Mouse (Mus musculus) granulocyte monocyte progenitor cell, adult 5-6 weeks (primary cell): ENCODE measurements around the gene Cic. TPM values are rescaled to one million over a fixed set of nuclear protein-coding genes. Genes with fewer than 3 reads are reported as not detected.
"Not testable (repeated sequence)": the region's sequence is repeated elsewhere in the genome, so short reads cannot be mapped to it uniquely, and the experiment has no call there.

ENCODE experiments used
- ATAC-seq: replicated peaks from 2 replicates; pipeline ENCODE4 v1.8.0; 2016; ENCODE audit warnings: mild to moderate bottlenecking, moderate TSS enrichment, inconsistent platforms; ENCODE audit not compliant: poor library complexity, severe bottlenecking
- total RNA-seq, 2 experiments: library from RNA; stranded (forward) in 1 of 2; stranded (reverse) in 1 of 2; fragments of 200-712, 200-1000 nt in 1 of 2; fragments of >200 nt in 1 of 2; fragmentation: Nextera tagmentation in 1 of 2; gene quantifications; 2 replicates each; pipeline ENCODE4 v1.2.3; 2014 to 2017

The Cic gene
- total RNA-seq, 2 experiments from 2014 or later = 25.1 to 130 TPM

DNA sequence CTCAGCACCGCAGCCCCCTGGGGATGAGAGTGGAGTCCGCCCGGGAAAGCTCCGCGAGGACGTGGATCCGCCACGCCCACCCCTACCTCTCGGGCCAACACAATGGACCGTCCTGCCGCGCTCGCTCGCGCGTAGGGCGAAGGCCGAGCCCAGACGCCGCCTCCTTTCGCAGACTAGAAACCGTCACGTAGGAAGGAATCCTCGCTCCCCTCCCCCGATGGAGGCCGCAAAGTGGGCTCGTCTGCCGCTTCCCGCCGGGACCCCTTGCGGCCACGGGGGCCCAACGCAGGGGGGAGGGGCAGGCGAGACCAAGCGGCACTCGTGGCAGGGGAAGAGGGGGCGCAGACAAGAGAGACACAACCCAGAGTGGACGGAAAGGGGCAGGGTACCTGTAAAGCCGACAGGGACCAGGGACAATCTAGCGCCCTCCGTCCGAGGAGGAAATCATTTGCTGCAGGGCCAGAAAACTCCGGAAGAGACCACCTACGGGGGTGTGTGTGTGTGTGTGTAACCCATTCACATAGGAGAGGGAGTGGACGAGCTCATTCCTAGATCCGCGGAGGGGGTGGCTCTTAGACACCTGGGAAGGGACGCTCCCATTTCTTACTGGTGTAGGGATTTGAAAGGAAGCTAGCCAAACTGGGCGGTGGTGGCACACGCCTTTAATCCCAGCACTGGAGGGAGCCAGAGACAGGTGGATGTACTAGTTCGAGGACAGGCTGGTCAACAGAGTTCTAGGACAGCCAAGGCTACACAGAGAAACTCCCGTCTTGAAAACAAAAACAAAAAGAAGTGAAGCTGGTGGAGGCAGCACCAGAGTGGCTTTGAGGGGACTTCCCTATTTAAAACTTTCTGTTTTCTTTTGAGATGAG, 30.2 kb downstream of the Cic start, which contains the start of gene Pafah1b3:
Gene Pafah1b3, minus strand, starts transcription at position 533 of the 872 bp plus-strand sequence.
- peak; percentile 71 for ATAC-seq

DNA sequence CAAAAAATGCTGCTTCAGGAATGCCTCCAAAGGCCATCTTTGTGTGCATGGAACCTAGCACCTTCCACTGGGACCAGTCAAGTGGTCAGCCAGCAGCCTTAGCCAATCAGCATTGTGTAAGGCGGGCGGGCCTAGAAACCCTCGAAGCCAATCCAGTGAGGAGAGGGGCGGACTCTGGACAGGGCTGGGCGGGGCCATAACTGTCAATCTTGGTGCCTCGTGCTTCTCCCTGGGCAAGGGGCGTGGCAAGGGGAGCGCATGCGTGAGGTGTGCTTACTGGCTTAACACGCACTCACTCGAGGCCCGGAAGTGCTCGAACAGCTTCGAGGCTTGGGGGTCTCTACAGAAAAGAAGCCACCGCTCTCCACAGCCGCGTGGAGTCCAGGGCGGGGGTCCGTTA, 33.6 kb downstream of the Cic start, which contains the start of gene Prr19:
Gene Prr19, plus strand, starts transcription at position 349 of the 400 bp plus-strand sequence.
- ATAC-seq = peak; percentile 33

DNA sequence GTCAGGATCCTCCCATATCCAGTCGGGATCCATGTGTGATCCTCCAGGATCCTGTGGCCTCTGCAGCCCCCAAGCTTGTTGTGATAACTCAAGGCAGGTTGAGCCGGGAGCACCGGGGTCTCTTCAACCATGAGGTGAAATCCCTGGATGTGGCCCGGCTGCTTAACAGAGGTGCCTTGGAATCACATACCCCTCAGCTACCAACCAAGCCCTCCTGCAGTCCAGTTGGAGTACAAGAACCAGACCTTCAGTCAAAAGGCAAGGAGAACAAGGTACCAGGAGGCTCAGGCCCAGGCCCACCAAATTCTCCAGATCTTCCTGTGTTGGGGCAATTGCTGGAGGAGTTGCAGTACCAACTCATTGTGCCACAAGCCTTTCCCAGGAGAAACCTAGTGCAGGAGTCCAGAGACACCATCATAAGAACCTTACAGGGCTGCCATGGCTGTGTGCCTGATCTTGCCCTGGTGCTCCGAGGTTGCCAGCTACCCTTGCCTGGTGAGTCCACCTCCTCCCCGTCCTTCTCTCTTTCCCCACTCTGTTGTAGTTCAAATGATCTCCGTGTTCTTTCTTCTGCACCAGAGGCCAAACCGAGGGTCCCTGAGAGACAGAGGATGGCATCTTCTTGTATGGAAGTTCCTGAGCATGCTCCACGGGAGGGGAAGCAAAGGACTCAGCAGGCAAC, 35.6 kb downstream of the Cic start:
- ATAC-seq = no peak

DNA sequence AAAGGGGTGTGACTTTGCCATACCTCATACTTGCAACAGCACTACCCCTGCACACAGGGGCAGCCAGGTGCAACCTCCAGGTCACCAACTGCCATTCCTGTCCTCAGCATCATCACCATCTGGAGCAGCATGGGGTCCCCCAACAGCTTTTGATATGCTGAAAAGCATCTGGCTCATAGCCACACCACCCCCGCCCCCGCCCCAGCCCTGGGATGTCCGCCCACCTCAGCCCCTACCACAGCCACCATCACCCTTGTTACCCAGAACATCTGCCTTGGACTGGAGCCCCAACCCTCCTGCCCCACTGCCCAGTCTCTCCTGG, 36.1 kb downstream of the Cic start:
- no peak for ATAC-seq

DNA sequence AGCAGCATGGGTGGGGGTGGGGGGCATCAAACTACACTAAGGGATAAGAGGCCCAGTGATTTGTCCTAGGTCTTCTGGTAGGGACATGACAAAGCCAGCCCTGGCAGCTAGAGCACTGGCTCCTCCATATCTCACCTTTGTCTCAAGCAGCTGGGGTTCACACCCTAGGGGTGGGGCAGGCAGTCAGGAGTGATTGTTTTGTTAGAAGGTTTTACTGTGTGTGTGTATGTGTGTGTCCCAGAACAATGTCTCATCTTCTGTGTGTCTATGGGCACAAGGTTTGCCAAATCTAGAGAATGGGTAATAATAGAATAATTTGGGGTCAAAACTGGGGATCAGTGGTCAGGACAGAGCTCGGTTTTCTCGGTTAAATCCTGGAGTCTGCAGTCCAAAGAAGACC, 38.0 kb downstream of the Cic start:
- no peak for ATAC-seq

DNA sequence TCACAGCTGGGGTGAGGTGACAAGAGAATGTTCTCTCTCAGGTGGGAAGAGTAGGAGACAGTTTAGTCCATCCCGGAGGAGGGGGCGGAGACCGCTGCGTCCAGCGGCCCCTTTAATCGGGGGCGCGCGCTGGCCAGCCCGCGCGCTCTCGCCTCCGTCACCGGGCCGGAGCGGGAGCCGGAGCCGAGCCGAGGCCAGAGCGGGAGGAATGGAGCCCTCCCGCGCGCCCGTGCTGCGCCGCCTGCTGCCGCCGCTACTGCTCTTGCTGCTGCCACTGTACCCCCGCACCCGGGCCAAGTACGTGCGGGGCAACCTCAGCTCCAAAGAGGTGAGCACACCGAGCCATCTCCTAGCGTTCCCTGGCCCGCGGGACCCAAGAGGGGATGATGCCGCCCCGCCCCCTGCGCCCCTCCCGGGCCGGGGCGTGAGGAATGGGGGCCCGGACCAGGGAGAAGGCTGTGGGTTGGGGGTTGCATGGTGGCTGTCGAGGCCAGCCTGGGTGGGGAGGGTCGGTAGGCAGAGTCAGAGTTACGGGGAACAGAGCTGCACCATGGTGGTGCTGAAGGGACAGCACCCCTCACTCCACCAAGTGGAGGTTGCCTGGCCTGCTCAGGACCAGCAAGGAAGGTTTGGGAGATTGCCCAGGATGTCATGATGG, 38.6 kb downstream of the Cic start, which contains the start of gene Tmem145:
Gene Tmem145, plus strand, starts transcription at position 151 of the 658 bp plus-strand sequence.
- peak; percentile 94 for ATAC-seq

DNA sequence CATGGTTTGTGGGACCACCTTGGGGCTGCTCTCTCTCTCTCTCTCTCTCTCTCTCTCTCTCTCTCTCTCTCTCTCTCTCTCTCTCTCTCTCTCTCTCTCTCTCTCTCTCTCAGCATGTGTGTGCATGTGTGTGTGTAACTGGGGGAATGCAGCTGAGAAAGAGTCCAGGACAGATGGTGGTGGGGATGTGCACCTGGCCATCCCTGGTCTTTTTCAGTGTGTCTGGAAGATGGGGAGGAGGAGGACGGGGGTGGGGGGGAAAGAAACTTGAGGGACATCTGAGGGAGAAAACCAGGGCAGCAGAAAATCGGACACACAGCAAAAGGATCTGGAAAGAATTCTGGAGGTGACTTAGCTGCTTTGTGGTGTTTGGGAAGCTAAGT, 39.1 kb downstream of the Cic start:
- ATAC-seq = no peak

DNA sequence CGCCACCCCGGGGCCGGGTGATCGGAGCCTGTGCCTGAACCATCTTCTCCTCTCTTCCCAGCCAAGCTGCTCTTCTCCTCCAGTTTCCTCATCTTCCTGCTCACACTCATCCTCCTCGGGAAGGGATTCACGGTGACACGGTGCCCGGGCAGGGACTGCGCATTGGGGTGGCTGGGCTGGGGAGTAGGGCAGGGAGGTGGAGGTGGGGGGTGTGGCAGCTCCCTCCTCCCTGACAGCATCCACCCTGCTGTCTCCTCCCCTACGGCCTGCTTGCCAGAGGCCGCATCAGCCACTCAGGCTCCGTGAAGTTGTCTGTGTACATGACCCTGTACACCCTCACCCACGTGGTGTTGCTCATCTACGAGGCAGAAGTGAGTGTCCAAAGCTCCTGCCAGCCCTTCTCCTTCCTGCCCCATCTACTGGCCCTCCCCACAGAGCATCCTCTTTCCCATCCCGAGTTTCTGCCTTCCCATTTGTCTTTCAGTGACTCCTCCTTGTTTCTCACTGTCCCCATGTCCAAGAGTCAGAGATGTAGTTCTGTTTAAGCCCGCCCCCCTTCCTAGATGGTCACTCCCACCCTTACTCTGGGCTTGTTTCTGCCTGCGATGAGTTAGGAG, 41.3 kb downstream of the Cic start:
- no peak for ATAC-seq

DNA sequence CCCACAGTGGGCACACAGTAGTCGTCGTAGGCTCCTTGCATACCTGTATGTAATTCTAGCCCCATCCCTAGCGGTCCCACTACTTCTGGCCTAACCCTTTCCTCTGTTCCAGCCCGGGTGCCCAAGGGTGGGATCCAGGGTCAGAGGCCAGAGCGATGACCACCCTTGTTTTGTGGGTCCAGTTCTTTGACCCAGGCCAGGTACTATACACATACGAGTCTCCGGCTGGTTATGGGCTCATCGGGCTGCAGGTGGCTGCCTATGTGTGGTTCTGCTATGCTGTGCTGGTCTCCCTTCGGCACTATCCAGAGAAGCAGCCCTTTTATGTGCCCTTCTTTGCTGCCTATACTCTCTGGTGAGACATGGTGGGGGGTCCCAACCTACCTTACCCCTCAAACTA, 41.9 kb downstream of the Cic start:
- ATAC-seq = no peak

DNA sequence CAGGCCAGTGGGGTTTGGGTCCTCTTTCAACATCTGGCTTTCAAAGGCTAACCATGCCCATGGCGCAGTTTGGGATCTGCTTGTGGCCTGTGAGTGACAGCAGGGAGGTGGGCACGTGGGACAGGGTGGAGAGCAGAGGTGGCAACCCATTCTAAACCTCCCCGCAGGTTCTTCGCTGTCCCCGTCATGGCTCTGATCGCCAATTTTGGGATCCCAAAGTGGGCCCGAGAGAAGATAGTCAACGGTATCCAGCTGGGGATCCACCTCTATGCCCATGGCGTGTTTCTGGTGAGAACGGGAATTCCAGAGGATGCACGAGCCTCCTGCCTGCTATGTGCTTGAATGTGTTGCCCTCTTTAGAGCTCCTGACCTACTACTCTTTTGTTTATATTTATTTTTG, 43.7 kb downstream of the Cic start:
- no peak for ATAC-seq

DNA sequence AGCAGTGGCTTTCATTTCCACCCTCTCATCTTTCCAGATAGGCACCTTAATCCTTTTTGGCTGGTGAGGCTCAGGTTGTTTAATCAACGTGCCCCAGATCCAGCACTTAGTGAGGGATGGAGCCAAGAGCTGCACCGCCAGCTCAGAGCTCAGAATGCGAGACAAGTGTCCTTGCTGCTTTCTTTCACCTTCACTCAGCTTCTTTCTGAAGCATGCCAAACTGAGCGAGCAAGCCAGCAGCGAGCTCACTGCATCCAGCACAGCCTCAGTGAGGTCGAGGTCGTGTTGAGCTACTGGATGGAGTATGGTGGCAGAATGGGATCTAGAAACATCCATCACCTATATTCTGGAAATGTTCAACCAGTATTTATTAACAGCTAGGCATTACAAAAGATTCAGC, 45.8 kb downstream of the Cic start:
- no peak for ATAC-seq

DNA sequence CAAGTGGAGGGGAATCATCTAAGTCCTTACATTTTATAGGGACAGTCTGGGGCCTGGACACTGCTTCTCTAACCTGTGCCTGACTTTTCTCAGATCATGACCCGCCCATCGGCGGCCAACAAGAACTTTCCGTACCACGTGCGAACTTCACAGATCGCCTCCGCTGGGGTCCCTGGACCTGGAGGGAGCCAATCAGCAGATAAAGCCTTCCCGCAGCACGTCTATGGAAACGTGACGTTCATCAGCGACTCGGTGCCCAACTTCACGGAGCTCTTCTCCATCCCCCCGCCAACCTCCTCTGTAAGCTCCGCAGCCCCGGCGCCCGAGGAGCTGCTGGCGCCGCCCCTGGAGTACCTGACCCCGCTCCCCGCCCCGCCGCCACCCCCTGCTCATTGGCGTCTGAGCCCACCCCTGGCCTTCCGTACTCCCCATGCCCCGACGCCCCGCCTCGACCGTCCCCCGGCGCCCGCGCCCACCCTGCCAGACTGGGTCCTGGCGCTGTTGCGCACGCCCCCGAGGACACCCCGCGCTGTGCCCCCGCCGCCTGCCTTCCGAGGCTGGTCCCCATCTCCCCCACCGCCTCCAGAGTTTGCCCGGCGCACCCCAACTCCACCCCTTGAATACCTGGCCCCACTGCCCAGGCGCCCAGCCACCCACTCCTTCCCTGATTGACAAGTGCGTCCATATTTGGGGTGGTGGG, 47.3 kb downstream of the Cic start:
- no peak for ATAC-seq

DNA sequence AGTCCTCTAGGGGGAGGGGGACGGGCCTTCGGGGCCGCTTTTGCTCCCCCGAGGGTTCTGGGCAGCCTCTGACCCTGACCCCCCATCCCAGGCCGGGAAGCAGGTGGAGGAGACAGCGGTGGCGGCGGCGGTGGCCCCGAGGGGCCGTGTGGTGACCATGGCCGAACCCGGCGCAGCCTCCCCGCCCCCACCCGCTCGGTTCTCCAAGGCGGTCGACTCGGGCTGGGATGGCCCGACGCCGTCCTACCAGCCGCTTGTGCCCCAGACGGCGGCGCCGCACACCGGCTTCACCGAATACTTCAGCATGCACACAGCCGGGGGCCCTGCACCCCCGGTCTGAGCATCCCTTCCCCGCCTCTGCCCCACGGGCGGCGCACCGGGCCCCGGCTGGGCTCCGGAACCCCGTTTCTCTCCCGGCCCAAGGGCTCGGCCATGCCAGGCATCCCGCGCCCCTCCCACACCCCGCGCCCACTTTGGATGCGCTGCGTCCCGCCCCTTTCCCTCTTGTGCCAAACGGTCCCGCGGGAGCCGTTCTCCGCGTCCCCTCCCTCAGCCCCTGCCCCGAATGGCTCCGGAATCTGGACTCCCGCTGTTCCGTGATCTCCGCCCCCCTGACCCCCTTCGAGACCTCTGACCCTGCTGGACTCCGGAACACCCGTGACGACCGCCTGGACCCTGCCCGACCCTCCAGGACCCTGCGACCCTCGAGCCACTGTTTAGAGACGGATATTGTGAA, 48.0 kb downstream of the Cic start:
- no peak for ATAC-seq

DNA sequence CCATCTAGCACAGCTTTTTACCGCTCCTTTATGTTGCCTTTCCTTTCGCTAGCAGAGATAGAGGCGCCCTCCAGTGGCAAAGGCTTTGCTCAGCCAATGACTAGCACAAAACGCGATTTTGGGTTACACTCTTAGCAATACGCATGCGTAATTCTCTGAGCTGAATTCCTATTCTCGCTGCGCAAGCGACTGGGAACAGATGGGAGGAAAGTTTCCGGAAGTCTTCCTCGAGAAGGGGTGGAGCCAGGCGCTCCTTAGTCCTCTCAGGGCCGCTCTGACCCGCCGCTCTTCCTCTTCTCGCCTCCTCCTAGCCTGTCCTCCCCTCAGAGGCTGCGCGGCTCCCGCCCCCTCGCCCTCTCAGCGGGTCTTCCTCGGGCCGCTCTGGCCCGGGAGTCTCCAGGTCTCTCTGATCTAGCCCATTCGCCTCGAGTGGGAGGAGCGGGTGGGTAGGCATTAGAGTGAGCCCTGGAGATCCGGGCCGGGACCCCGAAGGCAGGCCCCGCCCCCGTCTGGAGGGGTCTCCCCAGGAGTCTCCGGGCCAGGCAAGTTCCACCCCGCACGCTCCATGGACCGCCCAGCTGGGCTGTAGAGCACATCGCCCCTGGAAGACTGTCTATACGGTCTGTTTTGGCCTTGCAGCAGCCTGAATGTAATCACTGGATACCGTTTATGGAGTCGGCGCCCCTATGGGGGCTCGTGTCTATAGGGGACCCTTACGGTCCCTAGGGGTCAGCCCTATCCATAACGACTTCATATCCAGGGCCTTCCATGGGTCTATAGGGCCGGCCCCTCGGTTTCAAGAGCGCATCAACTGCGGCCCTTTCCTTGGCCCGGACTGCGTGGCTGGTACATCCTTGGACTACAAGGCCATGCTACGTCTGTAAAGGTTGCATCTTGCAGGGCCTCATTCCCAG, 49.3 kb downstream of the Cic start, which contains the start of gene Megf8:
Gene Megf8, plus strand, starts transcription at position 633 of the 914 bp plus-strand sequence.
- ATAC-seq = peak; percentile 92

DNA sequence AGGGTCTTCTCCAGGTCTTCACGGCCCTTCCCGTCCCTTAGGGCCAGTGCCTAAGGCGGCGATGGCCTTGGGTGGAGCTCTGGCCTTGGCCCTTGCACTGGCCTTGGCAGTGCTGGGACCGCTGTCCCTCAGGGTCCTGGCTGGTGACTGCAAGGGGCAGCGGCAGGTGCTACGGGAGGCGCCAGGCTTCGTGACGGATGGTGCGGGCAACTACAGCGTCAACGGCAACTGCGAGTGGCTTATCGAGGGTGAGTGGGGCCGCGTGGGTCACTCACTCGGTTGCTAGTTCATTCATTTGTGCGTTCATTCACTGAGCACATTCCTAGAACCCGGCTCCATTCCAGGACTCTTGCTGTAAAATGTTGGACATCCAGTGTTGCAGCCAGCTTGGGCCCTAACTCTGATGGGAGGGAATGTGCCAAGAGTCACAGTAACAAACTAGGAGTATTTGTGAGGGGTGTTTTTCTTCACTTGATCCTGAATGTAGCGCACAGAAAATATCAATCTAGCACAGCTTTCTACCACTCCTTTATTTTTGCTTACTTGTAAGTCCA, 50.0 kb downstream of the Cic start:
- ATAC-seq = no peak

DNA sequence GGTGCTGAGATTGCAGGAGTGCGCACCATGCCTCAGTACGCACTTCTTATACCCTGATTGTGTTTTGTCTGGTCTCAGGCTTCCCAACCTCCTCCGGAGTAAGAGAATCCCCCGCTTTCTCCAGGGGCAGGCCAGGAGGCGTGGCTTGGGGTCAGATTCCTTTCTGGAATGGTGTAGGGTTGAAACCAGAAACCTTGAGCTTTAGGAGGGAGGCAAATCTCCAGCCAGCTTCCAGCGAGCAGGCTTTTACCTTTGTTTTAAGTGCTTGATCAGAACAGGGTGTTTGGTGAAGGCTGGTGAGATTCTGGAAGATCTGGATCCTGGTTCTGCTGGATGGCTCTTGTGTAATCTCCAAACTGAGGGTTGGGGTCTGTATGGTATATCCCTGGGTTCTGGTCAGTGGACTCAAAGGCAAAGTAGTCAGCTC, 54.6 kb downstream of the Cic start:
- ATAC-seq = no peak

DNA sequence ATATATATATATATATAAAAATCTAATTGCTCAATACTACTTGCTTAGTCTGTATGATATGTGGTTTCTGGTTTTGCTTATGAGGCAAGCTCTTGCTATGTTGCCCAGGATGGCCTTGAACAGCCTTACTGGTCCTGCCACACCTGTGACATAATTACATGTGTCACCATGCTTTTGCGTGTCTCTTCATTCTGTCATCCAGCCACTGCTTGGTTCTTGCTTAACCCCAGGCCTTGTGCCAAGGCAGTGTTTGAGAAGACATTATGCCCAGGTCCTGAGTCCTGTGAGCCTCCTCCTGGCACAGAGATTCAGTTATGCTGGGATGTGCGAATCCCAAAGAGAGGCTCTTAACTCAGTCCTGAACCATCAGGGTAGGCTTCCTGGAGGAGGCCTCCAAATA, 55.7 kb downstream of the Cic start:
- ATAC-seq = peak; percentile 56

DNA sequence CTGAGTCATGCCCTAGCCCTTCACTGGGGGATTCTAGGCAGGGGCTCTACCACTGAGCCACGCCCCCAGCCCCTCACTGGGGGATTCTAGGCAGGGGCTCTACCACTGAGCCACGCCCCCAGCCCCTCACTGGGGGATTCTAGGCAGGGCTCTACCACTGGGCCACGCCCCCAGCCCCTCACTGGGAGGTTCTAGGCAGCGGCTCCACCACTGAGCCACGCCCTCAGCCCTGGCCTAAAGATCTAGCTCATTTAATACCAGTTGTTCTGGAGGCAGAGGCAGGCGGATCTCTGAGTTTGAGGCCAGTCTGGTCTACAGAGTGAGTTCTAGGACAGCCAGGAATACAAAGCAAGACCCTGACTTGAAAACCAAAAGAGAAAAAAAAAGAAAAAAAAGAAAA, 57.9 kb downstream of the Cic start:
- ATAC-seq = not testable (repeated sequence)
